Mouse (Mus musculus): ENCODE measurements around the gene Wsb2. TPM values are rescaled to one million over a fixed set of nuclear protein-coding genes. Genes with fewer than 3 reads are reported as not detected.

Wsb2 gene
- 43.9 and 63.3 TPM in 2 replicates for polyA plus RNA-seq (2015; fragmentation: Nextera tagmentation; extraction: Ambion mirVana)

DNA sequence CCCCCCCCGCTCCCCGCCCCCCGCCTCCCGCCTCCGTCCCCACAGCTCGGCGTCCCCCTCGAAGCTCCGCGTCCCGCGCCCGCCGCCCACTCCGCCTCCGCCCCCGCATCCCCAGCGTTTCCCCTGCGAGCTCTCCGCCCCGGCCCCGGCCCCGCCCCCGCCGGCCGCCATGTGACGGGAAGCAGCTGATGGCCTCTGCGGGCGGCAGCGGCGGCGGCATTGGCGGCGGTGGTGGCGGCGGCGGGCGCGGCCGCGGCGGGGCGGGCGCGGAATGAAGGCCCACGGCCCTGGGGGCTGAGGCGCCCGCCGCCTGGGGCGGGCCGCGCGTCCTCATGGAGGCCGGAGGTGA lies at the start of gene Wsb2:
Gene Wsb2 (plus strand): TSS at position 176 of the 349 bp plus-strand sequence.
- WGBS = 0% methylated on average over 10 of the region's 54 CpGs
- peak within 1 kb of the TSS; percentile 96 for H3K27ac ChIP-seq (ENCODE audit: low read length)
- no peaks in the 10 kb centered on the region for H3K9me3 ChIP-seq (ENCODE audit: control insufficient read depth, low read length)
- ATAC-seq = peak; percentile 31
- H3K9ac ChIP-seq (ENCODE audit: low read depth, low read length) = peak within 1 kb of the TSS; percentile 90
- H3K4me3 ChIP-seq (ENCODE audit: low read length) = peak within 1 kb of the TSS; percentile 95
- peaks cover 31% of the 10 kb centered on the region for H3K4me1 ChIP-seq (ENCODE audit: control insufficient read depth, insufficient read depth, low read length)
- peak within 1 kb of the TSS; percentile 95 for H3K4me2 ChIP-seq (ENCODE audit: low read depth, low read length)
- H3K36me3 ChIP-seq (ENCODE audit: control insufficient read depth, insufficient read depth, low read length) = no peaks in the 10 kb centered on the region
- no peaks in the 10 kb centered on the region for H3K27me3 ChIP-seq (replicated peaks; ENCODE audit: control insufficient read depth, insufficient read depth, low read length)

DNA sequence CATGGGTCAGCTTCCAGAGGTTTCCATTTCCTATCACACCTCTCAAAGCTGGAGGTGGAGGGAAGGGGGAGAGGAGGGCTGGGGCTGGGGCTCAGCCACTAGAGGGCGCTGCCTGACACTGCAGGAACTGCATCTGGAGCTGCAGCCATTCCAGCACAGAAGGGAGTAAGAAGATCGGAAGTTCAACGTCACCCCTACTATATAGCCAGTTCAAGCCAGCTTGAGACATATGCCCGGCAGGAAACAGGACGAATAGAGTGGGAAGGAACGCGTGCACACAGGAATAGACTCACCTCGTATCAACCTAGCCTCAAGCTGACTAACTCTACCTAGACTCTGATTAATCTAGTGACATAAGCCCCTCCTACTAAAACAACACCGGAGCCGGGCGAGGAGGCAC lies 49.4 kb upstream of the Wsb2 start:
- WGBS = 34% methylated on average over 11 of the region's 11 CpGs
- no peak overlapping the region for H3K4me2 ChIP-seq (ENCODE audit: low read depth, low read length)

DNA sequence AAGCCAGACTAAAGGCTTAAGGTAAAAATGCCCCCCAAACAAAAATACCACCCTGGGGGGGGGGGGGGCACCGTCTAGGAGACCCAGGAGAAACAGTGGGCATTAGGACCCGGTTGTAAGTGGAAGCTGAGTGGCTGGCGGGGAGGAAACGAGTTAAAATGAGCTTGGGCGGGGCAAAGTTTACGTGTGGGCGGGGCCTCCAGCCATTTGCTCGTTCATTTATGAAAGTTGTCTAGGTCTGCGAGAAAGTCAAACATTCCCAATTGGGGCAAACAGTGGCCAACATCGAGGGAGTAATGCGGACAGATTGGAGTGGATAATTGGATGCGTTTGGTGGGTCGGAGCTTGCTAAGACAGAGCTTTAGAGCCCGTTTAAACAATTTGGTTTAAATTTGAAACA lies 43.7 kb upstream of the Wsb2 start:
- WGBS = 16% methylated on average over 14 of the region's 14 CpGs
- peak overlapping the region; percentile 51 for H3K4me2 ChIP-seq (ENCODE audit: low read depth, low read length)
- no peaks in the 10 kb centered on the region for H3K9me3 ChIP-seq (ENCODE audit: control insufficient read depth, low read length)
- peak overlapping the region; percentile 76 for H3K27ac ChIP-seq (ENCODE audit: low read length)
- peak; percentile 58 for ATAC-seq
- H3K27me3 ChIP-seq (replicated peaks; ENCODE audit: control insufficient read depth, insufficient read depth, low read length) = no peaks in the 10 kb centered on the region
- H3K4me1 ChIP-seq (ENCODE audit: control insufficient read depth, insufficient read depth, low read length) = peaks cover 22% of the 10 kb centered on the region
- no peaks in the 10 kb centered on the region for H3K36me3 ChIP-seq (ENCODE audit: control insufficient read depth, insufficient read depth, low read length)
- peak overlapping the region; percentile 17 for H3K9ac ChIP-seq (ENCODE audit: low read depth, low read length)
- H3K4me3 ChIP-seq (ENCODE audit: low read length) = peak overlapping the region; percentile 39

More for the DNA sequence above, 49.4 kb upstream of the Wsb2 start:
- no peaks in the 10 kb centered on the region for H3K36me3 ChIP-seq (ENCODE audit: control insufficient read depth, insufficient read depth, low read length)
- H3K9ac ChIP-seq (ENCODE audit: low read depth, low read length) = no peak overlapping the region
- H3K27me3 ChIP-seq (replicated peaks; ENCODE audit: control insufficient read depth, insufficient read depth, low read length) = no peaks in the 10 kb centered on the region
- no peak overlapping the region for H3K4me3 ChIP-seq (ENCODE audit: low read length)
- no peaks in the 10 kb centered on the region for H3K4me1 ChIP-seq (ENCODE audit: control insufficient read depth, insufficient read depth, low read length)
- H3K9me3 ChIP-seq (ENCODE audit: control insufficient read depth, low read length) = no peaks in the 10 kb centered on the region; the same call in 1 of the 2 replicates
- no peak overlapping the region for H3K27ac ChIP-seq (ENCODE audit: low read length)
- ATAC-seq = peak; percentile 57

DNA sequence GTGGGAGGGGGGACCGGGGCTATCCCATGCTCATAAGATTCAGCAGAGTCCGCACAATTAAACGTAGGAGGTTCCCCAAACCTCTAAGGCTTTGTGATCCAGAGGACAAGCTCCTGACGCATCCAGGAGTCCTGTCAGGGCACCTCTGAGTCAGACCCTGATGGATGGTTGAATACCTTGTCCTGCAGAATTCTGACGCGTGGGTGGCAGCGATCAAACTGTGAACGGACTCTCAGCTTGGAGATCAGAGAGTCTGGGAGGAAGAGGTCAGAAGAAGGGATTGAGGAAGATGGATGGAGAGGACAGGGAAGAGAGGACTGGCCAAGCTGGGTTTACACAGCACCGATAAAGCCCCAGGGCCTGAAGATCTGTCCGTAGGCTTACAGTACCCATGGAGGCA lies 43.2 kb upstream of the Wsb2 start:
- ATAC-seq = peak; percentile 21; the same call in 1 of the 2 replicates
- peaks cover 22% of the 10 kb centered on the region for H3K4me1 ChIP-seq (ENCODE audit: control insufficient read depth, insufficient read depth, low read length)
- H3K4me3 ChIP-seq (ENCODE audit: low read length) = peak overlapping the region; percentile 39
- no peaks in the 10 kb centered on the region for H3K9me3 ChIP-seq (ENCODE audit: control insufficient read depth, low read length)
- peak overlapping the region; percentile 17 for H3K9ac ChIP-seq (ENCODE audit: low read depth, low read length)
- H3K36me3 ChIP-seq (ENCODE audit: control insufficient read depth, insufficient read depth, low read length) = no peaks in the 10 kb centered on the region
- peak overlapping the region; percentile 76 for H3K27ac ChIP-seq (ENCODE audit: low read length)
- H3K4me2 ChIP-seq (ENCODE audit: low read depth, low read length) = peak overlapping the region; percentile 51
- H3K27me3 ChIP-seq (replicated peaks; ENCODE audit: control insufficient read depth, insufficient read depth, low read length) = no peaks in the 10 kb centered on the region
- WGBS = 29% methylated on average over 10 of the region's 10 CpGs

DNA sequence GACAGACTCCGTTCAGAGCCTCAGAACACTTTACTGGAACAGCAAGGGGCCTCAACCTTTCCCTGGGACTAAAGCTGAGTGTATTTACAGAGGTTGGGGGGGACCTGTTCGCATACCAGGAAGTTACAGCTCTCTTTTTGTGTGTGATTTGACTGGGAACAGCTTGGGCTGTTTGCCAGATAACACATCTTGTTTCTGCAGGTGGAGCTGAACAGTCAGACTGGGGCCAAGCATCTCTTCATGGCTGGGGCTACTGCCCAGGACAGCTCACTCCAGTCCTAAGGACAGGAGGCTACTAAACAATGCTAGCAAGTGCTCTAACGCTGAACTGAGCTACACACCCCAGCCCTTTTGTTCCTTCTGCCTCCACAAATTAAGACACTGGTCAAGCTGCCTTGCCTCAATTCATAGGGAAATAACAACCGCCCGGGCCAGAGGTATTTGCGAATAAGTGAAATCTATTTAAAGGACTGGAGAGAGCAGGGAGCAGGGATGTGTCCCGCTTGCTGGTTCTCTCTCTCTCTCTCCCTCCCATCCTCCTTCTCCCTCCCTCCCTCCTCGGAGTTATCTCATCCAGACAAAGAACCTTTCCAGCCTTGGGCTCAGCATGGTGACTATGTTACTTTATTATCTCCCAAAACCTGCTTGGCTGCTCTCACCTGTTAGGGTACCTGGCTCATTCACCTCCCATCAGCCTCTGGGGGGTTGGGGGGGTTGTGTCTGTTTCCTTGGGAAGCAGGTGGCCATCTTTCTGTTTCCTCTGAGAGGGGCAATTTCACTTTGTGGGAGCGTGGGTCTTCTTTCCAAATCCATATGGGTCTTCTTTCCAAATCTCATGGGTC lies 42.3 kb upstream of the Wsb2 start:
- peak overlapping the region; percentile 51 for H3K4me2 ChIP-seq (ENCODE audit: low read depth, low read length)
- H3K9me3 ChIP-seq (ENCODE audit: control insufficient read depth, low read length) = no peaks in the 10 kb centered on the region
- WGBS = 19% methylated on average over 9 of the region's 9 CpGs
- no peak overlapping the region for H3K4me3 ChIP-seq (ENCODE audit: low read length)
- no peaks in the 10 kb centered on the region for H3K36me3 ChIP-seq (ENCODE audit: control insufficient read depth, insufficient read depth, low read length)
- H3K27me3 ChIP-seq (replicated peaks; ENCODE audit: control insufficient read depth, insufficient read depth, low read length) = no peaks in the 10 kb centered on the region
- H3K4me1 ChIP-seq (ENCODE audit: control insufficient read depth, insufficient read depth, low read length) = peaks cover 22% of the 10 kb centered on the region
- ATAC-seq = peak; percentile 43
- peak overlapping the region; percentile 76 for H3K27ac ChIP-seq (ENCODE audit: low read length)
- 0 out of 2 replicates have a peak overlapping the region, but pooled peaks have one; percentile 27 for H3K9ac ChIP-seq (ENCODE audit: low read depth, low read length)

DNA sequence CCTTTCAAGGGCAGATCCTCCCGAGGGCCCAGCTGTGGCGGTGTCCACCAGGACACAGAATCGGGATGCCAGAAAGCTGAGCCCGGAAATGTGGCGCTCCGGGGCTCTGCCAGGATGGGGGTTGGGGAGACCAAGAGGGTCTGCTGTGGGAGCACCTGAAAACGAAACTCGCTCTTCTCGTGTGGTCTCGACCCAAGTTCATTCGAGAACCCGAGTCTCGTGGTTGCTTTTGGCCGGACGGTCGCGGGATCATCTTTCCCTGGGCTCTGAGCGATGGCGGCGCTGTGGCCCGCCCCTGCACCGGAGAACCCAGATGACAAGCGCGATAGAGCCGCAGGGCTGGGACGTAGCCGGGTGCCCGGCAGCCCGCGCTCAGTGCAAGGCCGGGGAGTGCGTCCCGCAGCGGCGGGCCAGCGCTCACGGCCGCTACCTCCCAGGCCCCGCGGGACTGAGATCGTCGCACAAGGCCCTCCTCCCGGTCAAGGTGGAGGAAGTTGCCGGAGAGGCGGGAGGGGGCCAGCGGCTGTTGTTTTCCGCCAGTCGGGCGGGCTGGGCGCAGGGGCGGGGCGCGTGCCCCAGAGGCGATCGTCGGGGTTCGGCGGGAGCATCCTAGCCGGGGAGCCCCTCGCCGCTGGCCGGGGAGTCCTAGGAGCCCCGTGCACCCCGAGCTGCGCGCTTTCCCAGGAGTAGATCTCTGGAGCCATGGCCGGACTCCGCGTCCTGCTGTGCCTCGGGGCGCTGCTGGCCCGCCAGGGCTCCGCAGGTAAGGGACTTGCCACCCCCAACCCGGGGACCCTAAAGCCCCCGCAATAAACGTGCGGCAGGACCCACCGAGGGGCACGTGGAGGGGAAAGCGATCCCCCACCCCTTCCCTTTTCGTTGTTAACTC lies 38.1 kb upstream of the Wsb2 start, which contains the start of gene Vsig10:
Gene Vsig10 (plus strand): TSS at position 343 of the 889 bp plus-strand sequence.
- peak within 1 kb of the TSS; percentile 94 for H3K9ac ChIP-seq (ENCODE audit: low read depth, low read length)
- H3K27ac ChIP-seq (ENCODE audit: low read length) = peak within 1 kb of the TSS; percentile 93
- no peaks in the 10 kb centered on the region for H3K27me3 ChIP-seq (replicated peaks; ENCODE audit: control insufficient read depth, insufficient read depth, low read length)
- no peaks in the 10 kb centered on the region for H3K9me3 ChIP-seq (ENCODE audit: control insufficient read depth, low read length)
- ATAC-seq = peak; percentile 80
- WGBS = under 1% methylated on average over 80 of the region's 81 CpGs
- no peaks in the 10 kb centered on the region for H3K36me3 ChIP-seq (ENCODE audit: control insufficient read depth, insufficient read depth, low read length)
- H3K4me2 ChIP-seq (ENCODE audit: low read depth, low read length) = peak within 1 kb of the TSS; percentile 84
- H3K4me1 ChIP-seq (ENCODE audit: control insufficient read depth, insufficient read depth, low read length) = peaks cover 29% of the 10 kb centered on the region
- peak within 1 kb of the TSS; percentile 88 for H3K4me3 ChIP-seq (ENCODE audit: low read length)

DNA sequence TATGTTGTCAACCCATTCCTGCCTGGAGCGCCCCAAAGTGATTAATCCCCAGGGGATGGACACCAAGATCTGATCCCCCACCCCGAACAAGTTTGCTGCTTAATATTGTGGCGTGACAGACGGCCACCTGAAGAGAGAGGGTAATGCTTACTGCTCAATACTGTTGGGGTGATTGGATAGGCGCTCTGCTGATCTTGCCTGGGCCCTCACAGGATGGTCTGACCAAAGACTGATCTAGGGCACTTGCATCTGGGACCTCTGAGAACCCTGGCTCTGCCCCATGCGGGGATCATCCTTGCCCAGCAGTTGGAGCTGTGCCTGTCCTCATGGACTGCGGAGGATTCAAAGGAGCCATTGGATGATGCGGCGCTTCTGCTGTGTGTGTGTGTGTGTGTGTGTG lies 33.4 kb upstream of the Wsb2 start:
- Histone ChIP-seq H3K9ac (ENCODE audit: low read depth, low read length) (no peak overlapping the region), H3K4me3 (ENCODE audit: low read length) (no peak overlapping the region), H3K4me2 (ENCODE audit: low read depth, low read length) (no peak overlapping the region), H3K36me3 (ENCODE audit: control insufficient read depth, insufficient read depth, low read length) (no peaks in the 10 kb centered on the region), H3K27ac (ENCODE audit: low read length) (no peak overlapping the region), H3K9me3 (ENCODE audit: control insufficient read depth, low read length) (no peaks in the 10 kb centered on the region), H3K4me1 (ENCODE audit: control insufficient read depth, insufficient read depth, low read length) (peaks cover 16% of the 10 kb centered on the region), H3K27me3 (replicated peaks; ENCODE audit: control insufficient read depth, insufficient read depth, low read length) (no peaks in the 10 kb centered on the region)
- ATAC-seq = no peak
- WGBS = 85% methylated on average over 9 of the region's 9 CpGs

DNA sequence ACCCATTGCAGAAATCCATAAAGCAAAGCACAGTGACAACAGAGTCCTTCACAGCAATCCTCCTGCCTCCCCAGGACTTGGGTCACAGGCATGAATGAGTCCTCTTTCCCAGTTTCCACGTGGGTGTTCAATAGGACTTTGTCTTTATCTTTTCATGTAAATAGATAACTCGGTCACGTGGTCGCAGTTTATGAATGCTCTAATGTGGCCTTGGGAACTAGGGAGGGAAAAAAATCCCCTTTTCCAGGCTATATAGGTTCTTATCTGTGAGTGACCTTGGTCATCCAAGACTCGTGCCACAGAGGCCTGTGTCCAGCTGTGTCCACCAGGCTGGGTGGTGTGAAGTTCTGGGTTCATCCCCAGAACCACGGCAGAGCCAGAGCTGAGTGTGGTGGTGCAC lies 30.7 kb upstream of the Wsb2 start:
- Histone ChIP-seq H3K9ac (ENCODE audit: low read depth, low read length) (no peak overlapping the region), H3K36me3 (ENCODE audit: control insufficient read depth, insufficient read depth, low read length) (no peaks in the 10 kb centered on the region), H3K4me3 (ENCODE audit: low read length) (no peak overlapping the region), H3K9me3 (ENCODE audit: control insufficient read depth, low read length) (no peaks in the 10 kb centered on the region), H3K4me2 (ENCODE audit: low read depth, low read length) (no peak overlapping the region), H3K27ac (ENCODE audit: low read length) (peak overlapping the region; percentile 53; the same call in 1 of the 2 replicates), H3K27me3 (replicated peaks; ENCODE audit: control insufficient read depth, insufficient read depth, low read length) (no peaks in the 10 kb centered on the region), H3K4me1 (ENCODE audit: control insufficient read depth, insufficient read depth, low read length) (peaks cover 5% of the 10 kb centered on the region; the same call in 1 of the 2 replicates)
- 48% methylated on average over 6 of the region's 6 CpGs for WGBS
- ATAC-seq = peak; percentile 62

DNA sequence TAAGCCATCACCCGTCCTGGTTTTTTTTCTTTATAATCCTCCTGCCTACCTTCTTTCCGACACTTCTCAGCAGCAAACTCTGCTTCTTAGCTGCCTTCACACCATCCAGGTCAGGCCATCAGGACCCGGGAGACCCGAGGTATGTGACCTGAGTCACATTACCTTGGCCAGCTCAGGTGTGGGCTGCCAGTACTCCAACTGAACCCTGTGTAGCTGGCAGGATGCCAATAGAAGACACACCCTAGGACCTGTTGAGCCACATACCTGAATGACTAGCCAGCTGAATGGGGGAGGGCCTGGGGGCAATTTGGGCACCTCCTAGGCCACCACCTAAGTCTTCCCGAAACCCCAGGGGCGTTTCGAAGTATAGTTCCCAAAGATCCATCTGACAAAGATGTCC lies 26.6 kb upstream of the Wsb2 start:
- WGBS = 70% methylated on average over 7 of the region's 7 CpGs
- Histone ChIP-seq H3K9me3 (ENCODE audit: control insufficient read depth, low read length) (peaks cover 3% of the 10 kb centered on the region; the same call in 1 of the 2 replicates), H3K4me1 (ENCODE audit: control insufficient read depth, insufficient read depth, low read length) (peaks cover 5% of the 10 kb centered on the region; the same call in 1 of the 2 replicates), H3K4me3 (ENCODE audit: low read length) (no peak overlapping the region), H3K27me3 (replicated peaks; ENCODE audit: control insufficient read depth, insufficient read depth, low read length) (no peaks in the 10 kb centered on the region), H3K36me3 (ENCODE audit: control insufficient read depth, insufficient read depth, low read length) (peaks cover 5% of the 10 kb centered on the region), H3K9ac (ENCODE audit: low read depth, low read length) (no peak overlapping the region), H3K27ac (ENCODE audit: low read length) (no peak overlapping the region), H3K4me2 (ENCODE audit: low read depth, low read length) (no peak overlapping the region)
- peak; percentile 79 for ATAC-seq
